19 mouse cellular contexts compared by ENCODE assay signal in the genomic region with DNA sequence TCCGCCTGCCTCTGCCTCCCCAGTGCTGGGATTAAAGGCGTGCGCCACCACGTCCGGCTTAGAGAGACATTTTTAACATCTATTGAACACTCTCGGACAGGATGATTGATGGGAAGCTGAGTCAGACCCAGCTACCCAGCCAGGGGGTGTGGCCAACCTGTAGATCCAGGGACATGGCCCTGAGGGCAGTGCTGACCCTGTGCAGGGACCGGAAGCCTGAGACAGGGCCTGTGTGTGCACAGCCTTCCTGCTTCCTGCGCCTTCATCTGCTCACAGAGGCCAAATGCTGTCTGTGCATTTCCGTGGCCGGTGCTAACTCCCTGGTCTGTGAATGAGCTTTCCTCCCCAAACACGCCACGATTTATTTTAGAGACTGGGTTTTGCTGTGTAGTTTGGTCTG. TPM values are rescaled to one million over a fixed set of nuclear protein-coding genes. Genes with fewer than 3 reads are reported as not detected.
DNase-seq lines count a peak whose midpoint lies in the region; ATAC-seq lines count a peak whose summit lies in the region.
"Had no signal": no experiment of that assay in that cellular context is flagged by ENCODE, and none has a peak within 500 bp of the region (broad histone marks: within the 10 kb centered on the region; RNA-seq: fewer than 3 reads in every experiment).

No protein-coding gene starts in this region.

- WGBS in midbrain, embryonic 13.5 days, result 91% methylated on average over 12 of the region's 12 CpGs
- 92% methylated on average over 12 of the region's 12 CpGs for WGBS in midbrain, embryonic 10.5 days
- WGBS in stomach, embryonic 16.5 days, result 70% methylated on average over 12 of the region's 12 CpGs
- 88% methylated on average over 12 of the region's 12 CpGs for WGBS in forebrain, embryonic 13.5 days

- 0 out of 2 replicates have a peak overlapping the region, but pooled peaks have one; percentile 7 for H3K9ac ChIP-seq in midbrain, embryonic 13.5 days (replicated peaks)
- H3K9ac ChIP-seq in stomach, embryonic 16.5 days (ENCODE audit: low read length), result no peak overlapping the region
- no peak overlapping the region for H3K9ac ChIP-seq in forebrain, embryonic 13.5 days
- H3K9ac ChIP-seq: hindbrain, embryonic 12.5 days; intestine, embryonic 15.5 days; liver, embryonic 15.5 days had no signal

- H3K4me3 ChIP-seq in midbrain, embryonic 13.5 days (replicated peaks), result no peak overlapping the region
- H3K4me3 ChIP-seq in midbrain, embryonic 10.5 days, result no peak overlapping the region
- no peak overlapping the region for H3K4me3 ChIP-seq in brown adipose tissue, adult 24 weeks (ENCODE audit: insufficient read depth, low read depth, low read length)
- no peak overlapping the region for H3K4me3 ChIP-seq in stomach, embryonic 16.5 days (replicated peaks; ENCODE audit: low read length)
- no peak overlapping the region for H3K4me3 ChIP-seq in forebrain, embryonic 13.5 days
- H3K4me3 ChIP-seq: erythroblast, embryonic 14.5 days; hindbrain, embryonic 12.5 days; intestine, embryonic 15.5 days; liver, embryonic 15.5 days had no signal

- intact Hi-C loops in heart, postnatal 25 days (cut with DNase I), result no loop called here
- intact Hi-C loops in heart, postnatal 36 days (cut with DNase I), result no loop called here

- no peak overlapping the region for H3K4me2 ChIP-seq in midbrain, embryonic 13.5 days (replicated peaks)
- no peak overlapping the region for H3K4me2 ChIP-seq in stomach, embryonic 16.5 days (ENCODE audit: low read depth, low read length)
- no peak overlapping the region for H3K4me2 ChIP-seq in forebrain, embryonic 13.5 days
- H3K4me2 ChIP-seq: hindbrain, embryonic 12.5 days; intestine, embryonic 15.5 days; liver, embryonic 15.5 days had no signal

- no peaks in the 10 kb centered on the region for H3K9me3 ChIP-seq in midbrain, embryonic 13.5 days
- no peaks in the 10 kb centered on the region for H3K9me3 ChIP-seq in midbrain, embryonic 10.5 days (replicated peaks)
- no peaks in the 10 kb centered on the region for H3K9me3 ChIP-seq in stomach, embryonic 16.5 days (replicated peaks; ENCODE audit: control insufficient read depth, low read length)
- no peaks in the 10 kb centered on the region for H3K9me3 ChIP-seq in forebrain, embryonic 13.5 days (replicated peaks)
- H3K9me3 ChIP-seq: G1E; hindbrain, embryonic 12.5 days; intestine, embryonic 15.5 days; liver, embryonic 15.5 days had no signal

- DNase-seq in heart, postnatal 25 days (ENCODE audit: low spot score), result peak; percentile 19
- DNase-seq in heart, postnatal 36 days, result no peak
- no peak for DNase-seq in midbrain, embryonic 10.5 days (ENCODE audit: low spot score)
- no peak for DNase-seq in cerebellum, postnatal 10 days
- DNase-seq: cerebellum, adult 2 months; embryo, embryonic 11 days; right cerebral cortex, adult 18-20 months; spleen, adult 18-20 months had no signal

- peaks cover 3% of the 10 kb centered on the region; the same call in 1 of the 2 replicates for H3K27me3 ChIP-seq in midbrain, embryonic 13.5 days
- peaks cover 14% of the 10 kb centered on the region for H3K27me3 ChIP-seq in midbrain, embryonic 10.5 days (ENCODE audit: low read depth, poor library complexity, severe bottlenecking)
- no peaks in the 10 kb centered on the region for H3K27me3 ChIP-seq in stomach, embryonic 16.5 days (ENCODE audit: control insufficient read depth, insufficient read depth, low read length)
- H3K27me3 ChIP-seq in forebrain, embryonic 13.5 days, result no peaks in the 10 kb centered on the region
- H3K27me3 ChIP-seq: hindbrain, embryonic 12.5 days; intestine, embryonic 15.5 days; liver, embryonic 15.5 days had no signal

- H3K4me1 ChIP-seq in midbrain, embryonic 13.5 days (replicated peaks), result peaks cover 14% of the 10 kb centered on the region
- peaks cover 18% of the 10 kb centered on the region for H3K4me1 ChIP-seq in midbrain, embryonic 10.5 days
- peaks cover 5% of the 10 kb centered on the region; the same call in 1 of the 2 replicates for H3K4me1 ChIP-seq in brown adipose tissue, adult 24 weeks (ENCODE audit: control insufficient read depth, insufficient read depth, insufficient read length, low read length)
- H3K4me1 ChIP-seq in stomach, embryonic 16.5 days (ENCODE audit: control insufficient read depth, insufficient read depth, low read length), result peaks cover 9% of the 10 kb centered on the region
- peaks cover 7% of the 10 kb centered on the region for H3K4me1 ChIP-seq in forebrain, embryonic 13.5 days

- H3K27ac ChIP-seq in midbrain, embryonic 13.5 days, result no peak overlapping the region
- no peak overlapping the region for H3K27ac ChIP-seq in midbrain, embryonic 10.5 days (replicated peaks)
- peak overlapping the region; percentile 71 for H3K27ac ChIP-seq in brown adipose tissue, adult 24 weeks (replicated peaks; ENCODE audit: low read depth, low read length)
- 0 out of 2 replicates have a peak overlapping the region, but pooled peaks have one; percentile 9 for H3K27ac ChIP-seq in stomach, embryonic 16.5 days (ENCODE audit: low read length)
- H3K27ac ChIP-seq in forebrain, embryonic 13.5 days, result no peak overlapping the region
- H3K27ac ChIP-seq: hindbrain, embryonic 12.5 days; intestine, embryonic 15.5 days; liver, embryonic 15.5 days had no signal

- no peak for ATAC-seq in midbrain, embryonic 13.5 days
- ATAC-seq in stomach, embryonic 16.5 days (ENCODE audit: insufficient read depth, low FRiP score), result no peak
- no peak for ATAC-seq in forebrain, embryonic 13.5 days
- ATAC-seq: intestine, embryonic 15.5 days had no signal

- peaks cover 21% of the 10 kb centered on the region for H3K36me3 ChIP-seq in midbrain, embryonic 13.5 days
- peaks cover 42% of the 10 kb centered on the region for H3K36me3 ChIP-seq in midbrain, embryonic 10.5 days
- H3K36me3 ChIP-seq in stomach, embryonic 16.5 days (ENCODE audit: control insufficient read depth, insufficient read depth, low read length), result no peaks in the 10 kb centered on the region; the same call in 1 of the 2 replicates
- peaks cover 12% of the 10 kb centered on the region; the same call in 1 of the 2 replicates for H3K36me3 ChIP-seq in forebrain, embryonic 13.5 days (ENCODE audit: poor library complexity, severe bottlenecking)

RNA-seq across cellular contexts. Expression of a gene that starts 3.1 kb away (rescaled TPM):
- total RNA-seq in heart, postnatal 25 days (2021), result 1 to 10 TPM; 5.7 to 6.3 TPM
- 1 to 10 TPM; 5.4 to 7.4 TPM for total RNA-seq in heart, postnatal 36 days (2021)
- polyA plus RNA-seq in midbrain, embryonic 13.5 days (2015; fragmentation: Nextera tagmentation; extraction: Ambion mirVana), result 6.3 and 6.4 TPM in 2 replicates
- 7.3 and 8.6 TPM in 2 replicates for polyA plus RNA-seq in midbrain, embryonic 10.5 days (2016; fragmentation: Nextera tagmentation; extraction: Ambion mirVana)
- 4.1 and 8.7 TPM in 2 replicates for polyA plus RNA-seq in brown adipose tissue, adult 24 weeks (2012; ENCODE audit: insufficient read depth, insufficient read length, missing spikeins)
- polyA plus RNA-seq in stomach, embryonic 16.5 days (2015; fragmentation: Nextera tagmentation; extraction: Ambion mirVana), result 10.0 and 11.3 TPM in 2 replicates
- polyA plus RNA-seq in forebrain, embryonic 13.5 days (2015; fragmentation: Nextera tagmentation; extraction: Ambion mirVana), result 4.5 and 5.6 TPM in 2 replicates

RNA-seq across cellular contexts. Expression of a gene that starts 51.8 kb away (rescaled TPM):
- total RNA-seq in heart, postnatal 25 days (2021), result 10 to 100 TPM; 17.7 to 31.0 TPM
- 10 to 100 TPM; 19.8 to 24.5 TPM for total RNA-seq in heart, postnatal 36 days (2021)
- polyA plus RNA-seq in midbrain, embryonic 13.5 days (2015; fragmentation: Nextera tagmentation; extraction: Ambion mirVana), result 2.5 and 2.8 TPM in 2 replicates
- polyA plus RNA-seq in midbrain, embryonic 10.5 days (2016; fragmentation: Nextera tagmentation; extraction: Ambion mirVana), result 2.0 and 2.9 TPM in 2 replicates
- polyA plus RNA-seq in brown adipose tissue, adult 24 weeks (2012; ENCODE audit: insufficient read depth, insufficient read length, missing spikeins), result 9.1 and 14.7 TPM in 2 replicates
- 9.5 and 10.4 TPM in 2 replicates for polyA plus RNA-seq in stomach, embryonic 16.5 days (2015; fragmentation: Nextera tagmentation; extraction: Ambion mirVana)
- polyA plus RNA-seq in forebrain, embryonic 13.5 days (2015; fragmentation: Nextera tagmentation; extraction: Ambion mirVana), result 1.6 and 2.0 TPM in 2 replicates
- total RNA-seq: megakaryocyte progenitor cell, adult 5-6 weeks; neutrophil, adult 5-6 weeks had no signal
- polyA plus RNA-seq: erythroblast, embryonic 14.5 days; G1E had no signal

Comparison
In these comparisons a context has a peak if more than half of its experiments do, and no peak if none do; other contexts are left out.
1. H3K27ac ChIP-seq: peak in brown adipose tissue, adult 24 weeks (single experiment) and stomach, embryonic 16.5 days (single experiment); none in midbrain, embryonic 13.5 days (single experiment), midbrain, embryonic 10.5 days (single experiment) and forebrain, embryonic 13.5 days (single experiment).